Mouse (Mus musculus): ENCODE data around the gene Csrnp1. TPM values are rescaled to one million over a fixed set of nuclear protein-coding genes. Genes with fewer than 3 reads are reported as not detected.

Csrnp1 gene
- polyA plus RNA-seq, 1 experiment = not detected

DNA sequence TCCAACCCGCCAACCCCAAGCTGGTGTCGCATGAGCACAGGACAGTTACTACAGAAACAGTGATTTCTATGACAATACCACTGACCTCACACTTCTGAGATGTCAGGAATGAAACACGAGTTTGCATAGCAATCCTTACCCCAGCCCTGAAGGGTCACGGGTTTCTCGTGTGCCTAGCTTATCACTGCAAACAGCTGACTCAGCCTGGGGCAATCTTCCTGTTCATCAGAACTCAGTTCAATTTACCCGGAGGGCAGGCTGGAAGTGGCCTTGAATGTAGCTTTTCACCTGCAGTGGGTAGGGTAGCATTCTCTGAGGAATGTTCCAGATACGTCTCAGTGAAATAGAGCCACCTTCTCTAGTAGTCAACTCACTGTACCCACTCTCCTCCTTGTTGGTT is 9.7 kb upstream of the Csrnp1 start:
- no peak overlapping the region for H3K27ac ChIP-seq (ENCODE audit: insufficient read depth, low read depth, low read length)
- WGBS = 84% methylated on average over 7 of the region's 7 CpGs
- no peaks in the 10 kb centered on the region for H3K4me1 ChIP-seq (ENCODE audit: control insufficient read depth, insufficient read depth, low read length)
- no peak for TF ChIP-seq POLR2A (IDR thresholded peaks at IDR 0.05; ENCODE audit: insufficient read depth, low read depth, low read length)
- no peak for TF ChIP-seq CTCF (IDR thresholded peaks at IDR 0.05; ENCODE audit: insufficient read depth, low read depth, low read length)
- H3K4me3 ChIP-seq (ENCODE audit: insufficient read depth, low read depth, low read length) = no peak overlapping the region

DNA sequence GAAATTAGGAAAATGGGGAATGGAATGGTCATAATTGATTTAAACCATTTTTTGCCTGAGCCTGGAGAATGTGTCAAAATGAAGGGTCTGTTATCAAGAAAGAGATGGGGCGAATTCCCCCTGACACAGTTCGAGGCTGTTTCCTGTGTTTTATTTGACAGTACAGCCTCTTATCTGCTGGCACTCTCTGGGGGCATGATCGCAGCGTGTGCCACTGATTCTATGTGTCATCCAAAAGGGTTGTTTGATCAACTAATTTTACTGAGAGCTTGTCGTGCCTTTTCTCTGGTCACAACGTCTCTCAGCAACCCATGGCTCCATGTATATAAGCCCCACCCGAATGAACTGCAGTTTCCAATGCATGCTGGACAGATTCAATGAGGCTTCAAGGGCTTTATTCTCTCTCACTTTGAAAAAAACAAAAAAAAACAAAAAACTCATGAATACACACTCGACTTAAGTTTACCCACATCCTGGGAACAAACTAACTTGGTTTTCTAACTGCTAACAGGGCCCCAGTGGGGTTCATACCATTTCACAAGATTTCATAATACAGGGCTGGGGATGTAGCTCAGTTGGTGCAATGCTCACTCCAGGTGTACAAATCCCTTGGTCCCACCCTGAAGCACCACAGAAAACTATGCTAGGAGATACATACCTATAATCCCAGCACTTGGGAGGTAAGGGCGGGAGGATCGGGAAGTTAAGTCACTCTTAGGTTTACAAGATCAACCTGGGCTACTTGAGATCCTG is 8.8 kb upstream of the Csrnp1 start:
- 70% methylated on average over 10 of the region's 10 CpGs for WGBS
- Histone ChIP-seq H3K27ac (ENCODE audit: insufficient read depth, low read depth, low read length) (no peak overlapping the region), H3K4me3 (ENCODE audit: insufficient read depth, low read depth, low read length) (no peak overlapping the region), H3K4me1 (ENCODE audit: control insufficient read depth, insufficient read depth, low read length) (no peaks in the 10 kb centered on the region)
- TF ChIP-seq CTCF (IDR thresholded peaks at IDR 0.05; ENCODE audit: insufficient read depth, low read depth, low read length) (no peak), POLR2A (IDR thresholded peaks at IDR 0.05; ENCODE audit: insufficient read depth, low read depth, low read length) (no peak)

DNA sequence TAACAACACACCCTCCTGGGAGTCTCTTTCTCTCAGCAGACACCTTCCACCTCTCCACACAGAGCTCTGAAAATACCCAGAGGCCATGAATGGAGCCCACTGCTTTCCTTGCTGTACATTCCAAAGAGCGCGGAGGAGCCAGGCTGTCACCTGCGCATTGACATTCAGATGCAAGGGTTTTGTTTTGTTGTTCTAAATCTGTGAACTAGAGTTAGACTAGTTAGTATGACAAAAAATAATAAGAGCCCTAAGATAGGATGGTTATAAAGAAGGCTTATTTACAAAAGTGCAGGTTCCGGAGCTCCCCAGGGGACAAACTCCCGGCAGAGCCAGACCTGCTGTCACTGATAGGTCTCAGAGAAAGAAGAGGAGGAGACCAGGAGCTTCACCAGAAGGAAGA is 6.9 kb upstream of the Csrnp1 start:
- no peak overlapping the region for H3K4me3 ChIP-seq (ENCODE audit: insufficient read depth, low read depth, low read length)
- 36% methylated on average over 5 of the region's 5 CpGs for WGBS
- H3K4me1 ChIP-seq (ENCODE audit: control insufficient read depth, insufficient read depth, low read length) = no peaks in the 10 kb centered on the region
- TF ChIP-seq CTCF (IDR thresholded peaks at IDR 0.05; ENCODE audit: insufficient read depth, low read depth, low read length) (no peak), POLR2A (IDR thresholded peaks at IDR 0.05; ENCODE audit: insufficient read depth, low read depth, low read length) (no peak)
- no peak overlapping the region for H3K27ac ChIP-seq (ENCODE audit: insufficient read depth, low read depth, low read length)

DNA sequence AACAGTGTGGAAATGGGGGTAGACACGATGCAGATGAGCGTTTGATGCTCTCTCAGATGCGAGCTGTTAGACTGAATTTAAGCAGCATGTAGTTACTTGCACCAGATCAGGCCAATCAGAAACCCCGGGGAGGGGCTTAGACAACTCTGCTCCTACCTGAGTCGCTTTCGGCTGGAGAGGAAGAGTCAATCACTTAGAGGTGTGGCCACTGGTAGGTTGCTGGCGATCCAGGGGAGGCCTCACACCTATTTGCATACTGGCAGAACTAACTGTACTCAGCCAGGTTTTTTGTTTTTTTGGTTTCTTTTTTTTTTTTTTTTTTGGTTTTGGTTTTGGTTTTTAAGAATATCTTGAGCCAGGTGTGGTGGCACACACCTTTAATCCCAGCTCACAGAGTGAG is 3.8 kb upstream of the Csrnp1 start:
- peaks cover 4% of the 10 kb centered on the region; the same call in 1 of the 2 replicates for H3K4me1 ChIP-seq (ENCODE audit: control insufficient read depth, insufficient read depth, low read length)
- TF ChIP-seq POLR2A (IDR thresholded peaks at IDR 0.05; ENCODE audit: insufficient read depth, low read depth, low read length) (no peak), CTCF (IDR thresholded peaks at IDR 0.05; ENCODE audit: insufficient read depth, low read depth, low read length) (no peak)
- H3K27ac ChIP-seq (ENCODE audit: insufficient read depth, low read depth, low read length) = no peak overlapping the region
- 80% methylated on average over 7 of the region's 7 CpGs for WGBS
- no peak overlapping the region for H3K4me3 ChIP-seq (ENCODE audit: insufficient read depth, low read depth, low read length)

DNA sequence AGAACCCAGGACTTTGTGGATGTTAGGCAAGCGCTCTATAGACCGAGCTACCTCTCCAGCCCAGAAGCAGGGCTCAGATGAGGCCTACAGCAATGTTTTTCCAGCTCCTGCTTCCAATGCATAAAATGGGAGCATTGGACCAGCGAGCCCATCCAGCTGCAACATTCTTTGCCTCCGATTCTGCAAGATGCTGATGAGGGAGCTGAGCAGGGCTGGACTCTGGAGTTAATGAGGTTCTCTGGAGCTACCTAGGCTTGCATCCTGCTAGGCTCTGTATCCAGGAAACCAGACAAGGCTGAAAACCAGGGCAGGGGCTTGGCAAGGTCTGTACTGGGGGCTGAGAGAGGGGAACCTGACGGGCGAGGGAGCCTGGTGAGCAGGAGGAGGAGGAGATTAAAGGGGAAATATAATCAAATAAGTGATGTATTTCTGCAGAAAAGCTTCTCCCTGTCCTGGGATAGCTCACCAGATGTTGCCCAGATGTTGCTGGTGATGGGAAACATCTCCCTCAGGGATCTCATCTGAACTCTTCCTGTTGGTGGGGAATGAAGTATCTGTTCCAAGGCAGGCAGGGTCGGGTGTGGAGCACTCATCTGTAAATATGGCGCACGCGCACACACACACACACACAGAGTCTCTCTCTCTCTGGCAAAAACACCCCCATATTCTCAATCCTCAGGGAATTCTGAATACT is 1.6 kb upstream of the Csrnp1 start:
- no peak overlapping the region for H3K4me3 ChIP-seq (ENCODE audit: insufficient read depth, low read depth, low read length)
- H3K4me1 ChIP-seq (ENCODE audit: control insufficient read depth, insufficient read depth, low read length) = peaks cover 25% of the 10 kb centered on the region
- TF ChIP-seq POLR2A (IDR thresholded peaks at IDR 0.05; ENCODE audit: insufficient read depth, low read depth, low read length) (no peak), CTCF (IDR thresholded peaks at IDR 0.05; ENCODE audit: insufficient read depth, low read depth, low read length) (no peak)
- 87% methylated on average over 10 of the region's 10 CpGs for WGBS
- H3K27ac ChIP-seq (ENCODE audit: insufficient read depth, low read depth, low read length) = no peak overlapping the region

DNA sequence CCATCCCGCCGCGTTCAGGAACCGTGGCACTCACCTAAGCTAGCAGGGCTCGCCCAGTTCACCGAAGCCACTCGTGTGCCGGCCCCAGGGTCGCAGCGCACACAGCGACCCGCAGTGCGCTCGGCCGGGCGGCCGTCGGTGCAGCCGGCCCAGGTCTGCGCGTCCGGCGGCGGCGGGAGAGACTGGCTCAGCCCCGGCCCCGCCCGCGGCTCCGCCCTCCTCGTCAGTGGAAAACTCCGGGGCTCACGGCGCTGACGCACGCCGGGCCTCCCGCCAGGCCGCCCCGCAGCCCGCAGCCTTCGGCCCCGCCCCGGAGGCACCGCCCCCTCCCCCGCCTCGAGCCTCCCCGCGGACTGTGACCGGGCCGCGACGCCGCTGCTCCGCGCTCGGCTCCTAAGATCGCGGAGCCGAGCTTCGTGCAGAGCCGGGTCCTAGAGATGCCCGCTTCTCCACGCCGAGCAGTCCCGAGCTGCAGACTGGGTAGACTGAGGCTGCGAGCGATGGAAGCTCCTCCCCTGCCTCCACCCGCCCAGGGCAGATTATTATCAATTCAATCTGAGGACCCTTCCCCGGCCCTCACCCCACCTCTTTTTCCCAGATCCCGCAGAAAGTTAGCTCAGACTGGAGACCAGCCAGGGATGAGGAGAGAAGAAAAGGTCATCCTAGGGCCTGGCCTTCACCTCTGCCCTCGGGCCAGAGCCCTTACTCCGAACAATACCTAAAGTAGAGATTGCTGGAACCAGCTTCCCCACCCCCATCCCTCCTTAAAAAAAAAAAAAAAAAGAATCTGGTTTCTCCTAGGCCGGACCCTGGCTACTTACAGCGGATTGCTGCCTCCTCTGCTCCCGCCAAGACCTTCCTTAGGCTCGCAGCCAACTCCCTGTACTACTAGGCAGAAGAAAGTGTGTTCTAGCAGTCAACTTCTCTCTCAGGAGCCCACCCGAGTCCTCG is 598 bp downstream of the Csrnp1 start:
- Histone ChIP-seq H3K4me1 (ENCODE audit: control insufficient read depth, insufficient read depth, low read length) (peaks cover 39% of the 10 kb centered on the region), H3K4me3 (ENCODE audit: insufficient read depth, low read depth, low read length) (peak overlapping the region; percentile 68), H3K27ac (ENCODE audit: insufficient read depth, low read depth, low read length) (0 out of 2 replicates have a peak overlapping the region, but pooled peaks have one; percentile 12)
- TF ChIP-seq CTCF (IDR thresholded peaks at IDR 0.05; ENCODE audit: insufficient read depth, low read depth, low read length) (no peak), POLR2A (IDR thresholded peaks at IDR 0.05; ENCODE audit: insufficient read depth, low read depth, low read length) (peak; percentile 72; the same call in 1 of the 2 replicates)
- WGBS = 3% methylated on average over 77 of the region's 79 CpGs

DNA sequence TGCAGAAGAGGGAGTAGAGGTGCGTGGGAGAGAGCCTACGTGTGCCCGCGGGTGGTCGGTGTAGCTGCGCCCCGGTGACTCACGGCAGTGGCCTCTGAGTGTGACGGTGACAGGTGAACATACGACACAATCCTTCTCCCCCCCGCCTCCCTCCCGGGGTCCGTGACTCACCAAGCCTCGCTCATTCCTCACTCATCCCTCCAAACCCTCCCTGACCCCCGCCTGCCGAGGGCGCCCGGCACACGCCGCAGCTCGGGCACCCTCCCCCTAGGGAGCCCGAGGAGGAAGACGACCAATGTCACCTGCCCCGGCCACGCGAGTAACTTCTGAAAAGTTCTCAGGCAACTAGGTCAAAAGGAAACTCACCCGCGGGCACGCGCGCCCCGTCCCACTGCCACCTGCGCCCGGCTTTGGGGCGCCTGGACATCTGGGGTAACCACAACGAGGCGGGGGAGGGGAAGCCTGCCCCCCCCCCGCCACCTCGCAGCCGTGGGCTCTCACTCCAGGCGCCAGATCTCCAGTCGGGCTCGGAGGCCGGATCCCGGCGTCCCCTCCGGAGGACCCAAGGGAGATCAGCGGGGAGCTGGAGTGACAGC is 1.4 kb downstream of the Csrnp1 start:
- Histone ChIP-seq H3K4me3 (ENCODE audit: insufficient read depth, low read depth, low read length) (peak overlapping the region; percentile 68), H3K27ac (ENCODE audit: insufficient read depth, low read depth, low read length) (peak overlapping the region; percentile 49), H3K4me1 (ENCODE audit: control insufficient read depth, insufficient read depth, low read length) (peaks cover 47% of the 10 kb centered on the region)
- WGBS = 0% methylated on average over 48 of the region's 48 CpGs
- no peak for TF ChIP-seq POLR2A (IDR thresholded peaks at IDR 0.05; ENCODE audit: insufficient read depth, low read depth, low read length)
- 0 out of 2 replicates have a peak, but pooled peaks have one; percentile 1 for TF ChIP-seq CTCF (IDR thresholded peaks at IDR 0.05; ENCODE audit: insufficient read depth, low read depth, low read length)

DNA sequence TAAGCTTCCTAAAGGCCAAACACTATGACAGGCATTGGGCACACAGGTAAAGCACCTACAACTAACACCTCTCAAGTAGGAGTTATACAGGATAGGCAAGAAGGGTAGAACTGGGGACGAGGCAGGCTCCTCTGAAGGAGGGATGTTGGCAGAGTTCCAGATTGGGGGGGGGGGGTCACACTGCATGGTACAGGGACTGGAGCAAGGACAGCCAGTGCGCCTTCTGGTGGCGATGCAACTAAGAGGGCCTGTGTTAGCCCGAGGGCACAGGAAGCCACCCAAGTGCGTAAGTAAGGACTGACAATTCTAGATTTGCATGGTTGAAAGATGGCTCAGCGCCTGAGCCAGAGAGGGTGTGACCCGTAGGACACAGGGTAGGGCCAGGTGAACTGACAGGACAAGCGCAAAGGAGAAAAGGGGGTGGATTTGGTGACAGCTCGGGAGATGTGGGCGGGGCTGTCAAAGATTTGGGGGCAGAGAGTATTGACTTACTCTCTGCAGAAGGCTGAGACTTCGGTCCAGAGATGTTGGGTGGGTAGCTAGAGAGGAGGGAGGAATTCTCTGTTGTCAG is 2.1 kb downstream of the Csrnp1 start:
- H3K4me3 ChIP-seq (ENCODE audit: insufficient read depth, low read depth, low read length) = peak overlapping the region; percentile 68
- H3K27ac ChIP-seq (ENCODE audit: insufficient read depth, low read depth, low read length) = peak overlapping the region; percentile 49
- 0 out of 2 replicates have a peak, but pooled peaks have one; percentile 12 for TF ChIP-seq CTCF (IDR thresholded peaks at IDR 0.05; ENCODE audit: insufficient read depth, low read depth, low read length)
- no peak for TF ChIP-seq POLR2A (IDR thresholded peaks at IDR 0.05; ENCODE audit: insufficient read depth, low read depth, low read length)
- peaks cover 53% of the 10 kb centered on the region for H3K4me1 ChIP-seq (ENCODE audit: control insufficient read depth, insufficient read depth, low read length)
- WGBS = 5% methylated on average over 11 of the region's 11 CpGs
